Mouse (Mus musculus) urinary bladder, adult 18-20 months (tissue): ENCODE measurements around the gene Sephs1.
"Not testable (repeated sequence)": the region's sequence is repeated elsewhere in the genome, so short reads cannot be mapped to it uniquely, and the experiment has no call there.

ENCODE experiments used
- DNase-seq, 2 experiments: peaks; one replicate each; pipeline ENCODE4 v3.0.0; 2022; ENCODE audit warnings: low spot score in 2 of 2, mixed read lengths in 2 of 2

Gene Sephs1

GRCm38 (mm10) chr2:4907916-4908315 lies 26.6 kb downstream of the Sephs1 start:
- DNase-seq: no peak

DNA sequence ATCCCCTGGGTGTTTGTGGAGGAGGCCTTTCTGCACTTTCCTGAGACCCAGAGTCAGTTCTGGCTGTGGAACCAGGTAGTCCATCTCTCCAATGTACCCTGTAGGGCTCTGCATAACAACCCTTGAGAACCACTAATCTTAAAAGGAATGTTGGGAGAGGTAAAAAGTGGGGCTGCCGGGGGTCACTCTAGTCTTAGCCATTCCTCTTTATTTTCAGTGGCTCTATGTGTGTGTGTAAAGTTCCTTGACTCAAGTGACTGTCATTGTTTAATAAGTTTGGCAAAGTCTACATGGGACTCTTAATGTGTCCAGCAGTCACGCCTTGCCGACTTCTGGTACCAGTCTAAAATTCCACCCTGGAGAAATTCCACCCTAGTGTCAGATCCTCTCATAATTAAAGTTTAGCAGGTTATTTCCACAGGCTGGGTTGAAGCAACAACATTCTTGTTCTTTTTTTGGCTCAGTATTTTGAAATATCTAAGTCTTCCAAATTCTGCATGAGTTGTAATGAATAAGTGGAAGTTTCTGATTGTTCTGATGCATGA lies 27.5 kb downstream of the Sephs1 start:
- no peak for DNase-seq

- DNase-seq: no peak
These were observed 28.5 kb downstream of the Sephs1 start for GRCm38 (mm10) chr2:4909909-4910308.

GRCm38 (mm10) chr2:4910521-4910920 lies 29.2 kb downstream of the Sephs1 start:
- no peak for DNase-seq

GRCm38 (mm10) chr2:4913949-4914348 lies 32.6 kb downstream of the Sephs1 start:
- DNase-seq: no peak

- no peak for DNase-seq
These were observed 34.7 kb downstream of the Sephs1 start for GRCm38 (mm10) chr2:4916037-4916436.

DNA sequence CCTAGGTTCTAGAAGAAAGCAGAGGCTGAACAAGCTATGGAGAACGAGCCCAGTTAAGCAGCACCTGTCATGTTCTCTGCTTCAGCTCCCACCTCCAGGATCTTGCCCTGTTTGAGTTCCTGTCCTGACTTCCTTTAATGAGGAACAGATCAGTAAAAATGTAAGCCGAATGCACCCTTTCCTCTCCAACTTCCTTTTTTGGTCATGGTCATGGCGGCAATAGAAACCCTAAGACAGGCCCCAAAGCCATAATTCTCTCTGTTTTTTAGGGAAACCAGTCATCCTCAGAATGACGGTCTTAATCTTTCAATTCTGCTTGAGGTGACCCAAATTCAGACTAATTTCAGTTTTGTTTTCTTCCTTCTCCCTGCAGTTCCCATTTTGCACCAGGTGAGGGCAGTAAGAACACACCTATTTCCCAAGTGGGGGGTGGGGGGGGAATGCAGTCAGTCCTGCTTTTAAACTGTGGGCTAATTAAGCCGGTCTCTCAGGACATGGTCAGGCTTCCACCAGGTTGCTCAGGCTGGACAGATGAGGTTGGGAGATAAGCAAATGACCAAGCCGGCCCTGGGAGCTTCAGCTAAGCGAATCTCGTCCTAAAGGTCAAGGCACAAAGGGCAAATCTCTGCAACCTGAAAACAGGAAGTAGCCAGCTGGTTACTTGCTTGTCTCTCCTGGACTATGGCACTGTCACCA lies 36.1 kb downstream of the Sephs1 start:
- DNase-seq: peak; percentile 46 to 47

DNA sequence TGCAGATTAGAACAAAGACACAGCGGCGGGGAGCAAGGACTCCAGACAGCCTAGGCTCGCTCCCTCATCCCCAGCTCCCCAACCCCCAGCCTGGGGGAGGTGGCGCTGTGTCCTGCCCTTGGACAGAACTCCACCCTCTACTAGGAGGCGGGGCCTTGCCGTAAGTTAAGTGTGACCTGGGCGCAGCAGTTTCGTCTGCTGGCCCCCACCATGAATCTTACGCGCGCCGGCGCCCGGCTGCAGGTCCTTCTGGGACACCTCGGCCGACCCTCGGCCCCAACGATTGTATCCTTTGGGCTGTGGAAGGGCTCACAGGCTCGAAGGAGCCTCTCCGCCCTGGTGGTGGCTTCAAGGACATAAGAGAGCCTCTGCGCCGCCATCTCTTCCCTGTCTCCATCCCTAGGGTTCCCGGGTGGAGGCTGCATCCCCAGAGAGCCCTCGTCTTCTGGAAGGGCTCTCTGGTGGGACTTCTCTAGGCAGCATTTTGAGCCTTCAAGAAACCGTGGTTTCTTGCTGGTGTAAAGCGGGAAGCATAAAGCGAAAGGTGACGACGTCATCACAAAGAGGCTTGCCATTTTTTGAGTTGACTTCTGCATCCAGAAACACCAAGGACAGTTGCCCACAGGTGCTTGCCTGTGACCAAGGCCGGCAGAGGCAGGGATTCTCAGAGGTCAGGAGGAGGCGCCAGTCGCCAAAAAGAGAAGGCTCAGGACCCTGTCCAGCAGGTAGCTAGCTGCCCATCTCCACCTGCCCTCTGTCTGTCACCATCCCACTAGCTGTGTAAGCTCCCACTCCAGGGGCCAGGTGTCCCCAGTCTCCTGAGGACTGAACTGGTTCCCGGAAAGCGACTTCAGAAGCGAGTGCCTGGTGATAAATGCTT lies 37.7 kb downstream of the Sephs1 start, which contains the start of gene Phyh:
Gene Phyh, plus strand, starts transcription at position 160 of the 880 bp plus-strand sequence.
- DNase-seq: peak; percentile 85 to 89

DNA sequence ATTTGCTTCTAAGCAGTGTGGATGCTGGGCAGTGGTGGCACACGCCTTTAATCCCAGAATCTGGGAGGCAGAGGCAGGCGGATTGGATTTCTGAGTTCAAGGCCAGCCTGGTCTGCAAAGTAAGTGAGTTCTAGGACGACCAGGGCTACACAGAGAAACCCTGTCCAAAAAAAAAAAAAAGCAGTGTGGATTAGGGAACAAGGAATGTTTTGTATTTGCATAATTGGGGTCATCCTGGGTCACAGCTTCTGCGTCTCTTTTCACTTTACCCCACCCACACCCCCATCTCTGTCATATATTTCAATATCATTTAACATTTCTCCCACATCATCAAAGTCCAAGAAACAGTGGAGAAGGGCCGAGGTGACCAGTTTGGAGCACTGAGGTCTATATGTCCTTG lies 39.7 kb downstream of the Sephs1 start:
- no peak for DNase-seq

DNA sequence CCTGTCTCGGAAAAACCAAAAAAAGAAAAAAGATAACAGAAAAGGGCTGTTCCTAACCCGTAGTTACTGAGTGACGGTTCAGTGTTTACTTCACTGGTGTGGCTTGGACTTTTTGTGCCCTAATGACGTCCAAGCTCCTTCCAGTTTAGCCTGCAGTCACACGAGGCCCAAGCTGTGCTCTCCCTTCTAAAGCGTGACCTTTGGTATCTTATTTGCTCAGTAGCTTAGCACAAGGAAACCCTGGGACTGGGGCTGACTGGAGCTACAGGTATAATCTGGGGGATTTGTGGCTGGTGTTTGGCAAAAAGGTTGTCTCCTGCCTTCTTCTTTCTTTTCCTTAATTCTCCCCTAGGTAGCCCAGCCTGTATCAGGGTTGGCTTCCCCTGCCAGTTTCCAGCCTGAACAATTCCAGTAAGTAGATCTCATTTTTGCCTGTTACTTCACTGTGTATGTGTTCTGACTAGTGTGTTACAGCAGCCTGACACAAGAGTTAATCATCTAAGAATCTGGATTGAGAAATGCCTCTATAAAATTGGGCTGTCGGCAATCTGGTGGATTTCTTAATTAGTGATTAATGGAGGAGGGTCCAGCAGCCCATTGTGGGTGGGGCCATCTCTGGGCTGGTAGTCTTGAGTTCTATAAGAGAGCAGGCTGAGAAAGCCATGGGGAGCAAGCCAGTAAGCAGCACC lies 41.3 kb downstream of the Sephs1 start:
- no peak for DNase-seq

GRCm38 (mm10) chr2:4927391-4927790 lies 46.0 kb downstream of the Sephs1 start:
- no peak for DNase-seq

- no peak for DNase-seq
These were observed 47.9 kb downstream of the Sephs1 start for GRCm38 (mm10) chr2:4929230-4929629.

GRCm38 (mm10) chr2:4934516-4934915 lies 53.2 kb downstream of the Sephs1 start:
- DNase-seq: no peak

DNA sequence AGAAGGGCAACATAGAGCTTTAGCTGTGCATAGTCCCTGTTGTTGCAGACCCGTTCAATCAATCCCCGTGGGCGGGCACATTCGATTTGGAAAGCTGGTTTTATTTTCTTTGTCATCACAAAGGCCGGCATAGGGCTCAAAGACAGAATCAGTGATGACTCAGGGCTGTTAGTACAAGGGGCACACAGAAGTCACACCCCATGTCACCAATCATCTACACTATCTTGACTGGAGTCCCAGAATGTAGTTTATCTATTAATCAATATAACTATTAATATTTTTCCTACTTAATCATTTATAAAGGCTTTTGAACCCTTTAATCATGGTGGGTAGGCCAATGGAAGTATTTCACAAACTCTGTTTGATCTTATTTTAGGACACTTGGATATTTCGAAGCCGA lies 56.6 kb downstream of the Sephs1 start:
- DNase-seq: no peak

DNA sequence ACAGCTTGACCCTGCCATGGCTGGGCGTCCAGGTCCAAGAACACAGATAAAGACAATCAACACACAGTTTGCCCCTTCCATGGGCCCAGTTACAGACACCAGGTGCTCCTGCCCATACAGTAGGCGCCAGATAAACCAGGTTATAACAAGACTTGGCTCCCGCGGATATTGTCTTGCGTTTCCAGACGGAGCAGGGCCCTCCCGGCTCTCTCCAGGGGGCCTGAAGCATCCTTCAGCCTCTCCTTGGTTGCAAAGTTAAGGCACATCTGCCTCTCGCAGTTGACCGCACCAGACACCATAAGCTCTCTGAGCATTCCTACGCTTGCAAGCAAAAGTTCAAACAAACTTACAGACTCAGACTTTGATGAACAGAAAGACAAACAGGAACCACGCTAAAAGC lies 59.5 kb downstream of the Sephs1 start:
- no peak for DNase-seq

DNA sequence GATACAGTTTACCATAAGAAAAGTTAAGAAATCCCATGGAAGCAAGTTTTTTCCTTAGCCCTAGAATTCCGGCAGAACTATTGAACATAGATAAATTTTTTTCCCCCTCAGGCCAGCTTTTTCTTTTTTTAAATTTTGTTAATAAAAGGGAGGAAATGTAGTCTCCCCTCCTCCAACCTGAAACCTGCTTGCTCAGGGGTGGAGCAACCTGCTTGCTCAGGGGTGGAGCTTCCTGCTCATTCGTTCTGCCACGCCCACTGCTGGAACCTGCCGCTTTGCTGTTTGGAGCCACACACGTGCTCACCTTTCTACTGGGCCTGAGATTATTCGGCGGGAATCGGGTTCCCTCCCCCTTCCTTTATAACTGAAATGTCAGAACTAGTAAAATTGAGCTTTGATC lies 68.3 kb downstream of the Sephs1 start:
- not testable (repeated sequence) for DNase-seq

- DNase-seq: no peak
These were observed 69.6 kb downstream of the Sephs1 start for GRCm38 (mm10) chr2:4950986-4951385.

DNA sequence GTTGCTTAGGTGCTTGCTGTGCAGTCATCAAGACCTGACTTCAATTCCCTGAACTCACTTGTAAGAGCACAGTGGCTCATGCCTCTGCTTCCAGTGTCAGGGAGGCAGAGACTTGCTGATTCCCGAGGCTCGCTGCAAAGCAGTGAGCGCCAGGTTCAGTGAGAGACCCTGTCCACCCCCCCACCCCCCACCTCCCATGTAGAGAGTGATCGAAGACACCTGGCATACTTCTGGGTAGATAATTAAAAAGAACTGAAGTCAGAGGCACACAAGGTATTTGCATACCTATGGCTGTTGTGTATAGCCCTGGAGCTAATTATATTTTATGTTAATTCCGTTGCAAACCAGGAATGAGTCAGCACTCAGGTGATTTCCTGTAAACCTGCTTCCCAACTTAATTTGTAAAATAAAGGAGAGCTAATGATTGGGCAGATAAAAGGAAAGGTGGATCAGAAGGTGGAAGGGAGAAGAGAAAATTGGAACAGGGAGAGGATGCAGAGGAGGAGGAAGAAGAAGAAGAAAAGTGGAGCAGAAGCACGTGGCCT lies 72.9 kb downstream of the Sephs1 start:
- DNase-seq: no peak

DNA sequence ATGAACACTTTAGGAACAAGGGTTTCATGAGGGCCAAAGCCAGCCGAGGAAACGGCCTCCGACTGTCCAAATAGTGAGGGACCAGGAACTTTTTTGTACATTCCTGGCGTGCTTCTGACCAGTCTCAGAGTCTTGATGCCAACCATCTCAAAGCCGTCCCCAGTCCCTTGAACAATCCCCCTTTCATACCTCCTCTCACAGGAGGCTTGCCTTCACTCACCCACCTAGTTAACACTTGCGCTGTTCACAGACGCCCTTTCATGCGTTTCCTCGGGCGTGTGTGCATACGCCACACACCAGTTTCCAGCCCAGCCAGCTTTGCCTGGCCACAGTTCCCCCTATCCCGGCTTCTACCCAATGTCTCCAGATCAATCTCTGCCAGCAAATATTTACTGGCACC lies 76.7 kb downstream of the Sephs1 start:
- DNase-seq: no peak
